Mouse (Mus musculus) kidney, postnatal 25 days (tissue): ENCODE measurements around the gene Lmo7.
A peak's percentile ranks its signal among the peaks of the same experiment; 100 is the strongest.

Experiments
- DNase-seq, 2 experiments: peaks; one replicate each; pipeline ENCODE4 v3.0.0; 2021; ENCODE audit warnings: mixed read lengths in 2 of 2

Lmo7 gene

GRCm38 (mm10) chr14:101780016-101780415 lies 50.3 kb downstream of the Lmo7 start:
- no peak for DNase-seq

- no peak for DNase-seq
These were observed 51.5 kb downstream of the Lmo7 start for GRCm38 (mm10) chr14:101781219-101781618.

DNA sequence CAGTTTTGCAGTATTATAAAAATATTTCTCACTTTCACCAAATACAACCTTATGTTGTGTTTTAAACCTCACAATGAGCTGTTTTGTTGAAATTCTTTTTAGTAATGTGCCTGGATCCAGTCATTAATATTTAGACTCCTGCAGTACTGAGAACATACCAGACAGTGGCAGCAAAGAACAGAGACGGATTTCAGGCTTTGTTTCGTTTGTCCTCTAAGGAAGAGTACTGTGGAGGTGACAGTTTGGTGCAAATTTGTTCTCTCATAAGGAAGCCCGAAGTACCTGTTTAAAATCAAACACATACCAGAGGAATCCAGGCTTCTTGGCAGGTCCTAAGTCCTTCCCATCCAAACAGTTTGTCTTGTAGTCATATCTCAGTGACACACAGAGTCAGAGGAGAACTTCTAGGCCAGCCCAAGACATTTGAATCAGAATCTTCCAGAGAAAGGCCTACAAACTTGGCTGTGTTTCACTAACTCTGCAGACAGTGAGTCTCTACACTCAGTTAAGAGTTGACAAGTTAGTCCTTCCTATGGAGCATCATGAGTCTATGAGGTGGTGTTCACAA lies 52.3 kb downstream of the Lmo7 start:
- peak in 1 of 2 experiments; percentile 55 for DNase-seq

DNA sequence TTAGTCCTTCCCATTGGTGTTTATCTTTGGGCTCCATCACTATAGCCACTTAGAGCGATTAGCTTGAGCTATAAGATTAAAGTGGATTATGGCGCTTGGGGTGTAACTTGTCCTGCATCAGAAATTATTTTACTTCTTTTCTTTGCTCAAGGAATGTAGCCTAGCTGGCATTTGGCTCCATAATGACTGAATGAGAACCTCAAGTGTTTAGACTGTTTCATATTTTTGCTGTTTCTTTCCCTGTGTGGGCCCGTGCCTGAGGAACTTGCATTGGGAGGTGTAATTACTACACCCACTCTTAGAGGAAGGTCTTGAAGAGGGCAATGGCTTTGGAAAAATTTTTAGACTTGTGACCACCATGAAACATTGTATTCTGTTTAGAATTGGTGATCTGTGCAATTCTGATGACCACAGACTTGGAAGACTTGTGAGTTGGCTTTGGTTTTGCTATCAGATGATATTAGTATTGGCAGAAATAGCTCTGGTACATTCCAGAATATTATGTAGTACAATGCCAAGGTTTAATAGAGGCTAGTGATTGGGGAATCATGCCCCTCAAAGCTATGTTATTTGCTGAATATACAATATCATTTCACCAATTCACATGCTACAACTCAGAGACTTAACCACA lies 54.7 kb downstream of the Lmo7 start:
- DNase-seq = no peak

DNA sequence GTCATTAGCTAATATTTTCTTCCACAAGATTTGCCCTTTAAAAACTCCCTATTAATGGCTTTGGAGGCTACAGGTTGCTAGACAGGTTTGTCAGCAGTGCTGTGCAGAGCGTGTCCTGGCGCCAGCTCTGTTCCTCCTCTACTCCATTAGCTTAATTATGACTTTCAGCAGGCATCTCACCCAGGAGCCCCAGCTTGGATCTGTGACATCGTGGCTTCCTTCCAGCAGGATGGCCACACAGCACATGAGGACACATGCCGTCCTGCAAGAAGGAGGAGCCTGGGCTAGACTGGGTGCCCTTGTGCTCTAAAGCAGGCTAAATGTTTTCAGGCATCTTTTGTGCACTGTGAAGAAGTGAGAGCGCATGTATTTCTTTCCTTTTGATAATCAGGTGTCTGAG lies 58.1 kb downstream of the Lmo7 start:
- peak; percentile 39 to 78 for DNase-seq

- no peak for DNase-seq
These were observed 58.7 kb downstream of the Lmo7 start for GRCm38 (mm10) chr14:101788475-101788874.

GRCm38 (mm10) chr14:101794553-101795177 lies 64.9 kb downstream of the Lmo7 start:
- no peak for DNase-seq

GRCm38 (mm10) chr14:101797930-101798500 lies 68.3 kb downstream of the Lmo7 start:
- no peak for DNase-seq

DNA sequence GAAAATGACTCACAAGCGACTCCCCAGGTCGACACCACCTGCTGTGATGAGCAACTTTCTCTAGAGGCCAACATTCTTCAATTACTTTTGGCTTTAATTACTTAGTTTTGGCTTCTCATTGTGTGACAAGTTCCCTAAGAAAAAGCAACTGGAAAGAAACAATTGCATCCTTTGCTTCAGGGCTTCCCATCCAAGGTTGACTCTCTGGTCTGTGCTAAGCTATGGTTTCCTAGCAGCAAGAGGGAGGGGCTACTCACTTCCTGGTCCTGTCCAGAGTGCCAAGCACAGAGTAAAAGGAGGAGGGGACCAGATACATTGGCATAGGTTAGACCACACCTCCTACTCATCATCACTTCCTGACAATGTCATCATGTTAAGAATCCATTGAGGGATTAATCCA lies 69.0 kb downstream of the Lmo7 start:
- DNase-seq = no peak

DNA sequence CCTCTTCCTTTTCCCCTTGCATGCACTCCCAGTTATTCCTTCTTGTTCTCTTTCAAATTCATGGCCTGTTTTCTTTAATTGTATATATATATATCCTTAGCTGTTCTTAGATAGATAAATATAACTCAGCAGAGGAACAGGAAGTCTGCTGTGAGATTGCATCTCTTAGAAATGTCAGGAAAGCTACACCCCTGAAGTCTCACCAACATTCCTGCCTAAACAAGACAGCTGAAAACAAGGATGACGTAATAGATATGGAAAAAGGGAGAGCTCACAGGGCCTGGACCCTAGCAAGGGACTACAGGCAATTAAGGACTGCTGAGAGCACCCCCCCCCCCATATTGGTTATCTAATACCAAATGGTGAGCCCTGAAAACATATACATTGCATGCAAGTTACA lies 71.9 kb downstream of the Lmo7 start:
- DNase-seq = no peak

- DNase-seq = no peak
These were observed 74.4 kb downstream of the Lmo7 start for GRCm38 (mm10) chr14:101804119-101804518.

- DNase-seq = no peak
These were observed 75.0 kb downstream of the Lmo7 start for GRCm38 (mm10) chr14:101804562-101805327.

DNA sequence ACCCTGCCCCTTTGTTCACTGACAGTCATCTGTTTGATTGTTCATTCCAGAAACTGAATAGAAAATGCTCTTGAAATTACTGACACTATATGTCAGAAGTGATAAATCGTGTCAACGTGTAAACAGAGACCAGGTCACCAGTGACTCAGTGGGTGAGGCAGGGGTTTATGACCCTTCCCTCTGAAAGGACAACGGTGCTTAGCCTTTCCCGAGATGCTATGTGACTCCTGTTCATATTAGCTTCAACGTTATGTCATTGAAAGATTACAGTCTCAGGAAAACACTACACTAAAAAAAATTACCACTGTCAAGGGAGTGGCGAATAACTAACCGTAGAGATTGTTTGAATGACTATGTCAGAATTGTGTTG lies 75.6 kb downstream of the Lmo7 start:
- no peak for DNase-seq

GRCm38 (mm10) chr14:101806058-101806457 lies 76.3 kb downstream of the Lmo7 start:
- no peak for DNase-seq

DNA sequence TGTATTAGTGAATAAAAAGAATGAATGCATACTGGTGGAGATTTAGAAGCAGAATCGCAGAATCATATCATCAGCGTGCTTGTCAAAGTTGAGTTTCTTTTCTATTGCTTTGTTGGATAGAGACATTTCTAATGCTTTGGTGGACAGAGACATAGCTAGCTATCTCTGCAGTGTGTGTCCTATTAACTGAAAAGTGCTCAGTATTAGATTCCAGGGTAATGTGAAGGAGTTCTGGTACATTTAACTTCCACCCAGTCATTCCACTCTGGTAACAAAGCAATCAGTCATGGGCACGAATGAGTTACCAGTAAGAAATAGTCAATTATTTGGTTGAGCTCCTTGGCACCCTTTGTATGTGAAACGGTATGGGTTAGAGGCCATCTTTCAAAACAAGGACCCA lies 76.8 kb downstream of the Lmo7 start:
- no peak for DNase-seq

GRCm38 (mm10) chr14:101816450-101816849 lies 86.7 kb downstream of the Lmo7 start:
- DNase-seq = no peak

GRCm38 (mm10) chr14:101822390-101822789 lies 92.6 kb downstream of the Lmo7 start:
- no peak for DNase-seq

- no peak for DNase-seq
These were observed 93.1 kb downstream of the Lmo7 start for GRCm38 (mm10) chr14:101822871-101823270.

- no peak for DNase-seq
These were observed 99.9 kb downstream of the Lmo7 start for GRCm38 (mm10) chr14:101829676-101830075.

DNA sequence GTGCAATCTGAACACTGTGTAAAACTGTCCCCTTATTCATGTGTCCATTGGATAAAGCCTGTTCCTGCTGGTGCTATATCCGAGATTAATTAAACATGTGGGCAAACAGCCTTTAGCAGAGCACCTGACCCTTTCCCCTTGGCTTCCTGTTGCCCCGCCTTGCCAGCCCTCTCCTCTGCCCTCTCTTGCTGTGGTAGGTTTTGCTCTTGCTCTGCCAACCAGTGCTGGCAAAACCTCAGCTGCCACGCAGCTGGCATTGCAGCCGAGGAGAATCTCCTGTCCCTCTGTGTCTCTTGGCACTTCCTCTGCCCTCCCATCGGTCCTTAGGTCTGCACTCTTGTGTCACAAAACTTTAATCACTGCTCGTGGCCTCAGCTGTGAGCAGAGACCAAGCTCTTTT lies 100.4 kb downstream of the Lmo7 start:
- peak; percentile 75 to 85 for DNase-seq

DNA sequence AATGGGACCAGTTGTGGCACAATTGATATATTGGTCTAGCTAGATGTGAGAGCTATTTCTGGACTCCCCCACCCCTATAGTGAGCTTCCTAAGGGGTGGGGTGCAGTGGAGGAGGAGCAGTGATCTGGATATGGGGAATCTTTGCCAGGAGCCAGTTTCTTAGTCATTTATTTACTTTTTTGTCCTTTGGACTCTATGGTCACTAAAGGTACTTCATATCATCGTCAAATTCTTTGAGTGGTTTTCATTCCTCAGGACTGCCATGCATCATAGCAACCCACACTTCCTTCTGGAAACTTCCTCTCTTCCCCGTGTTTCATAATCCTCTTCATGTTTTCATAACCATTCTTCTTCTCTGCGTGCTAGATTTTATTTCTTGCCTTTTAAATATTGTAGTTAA lies 104.4 kb downstream of the Lmo7 start:
- DNase-seq = no peak

DNA sequence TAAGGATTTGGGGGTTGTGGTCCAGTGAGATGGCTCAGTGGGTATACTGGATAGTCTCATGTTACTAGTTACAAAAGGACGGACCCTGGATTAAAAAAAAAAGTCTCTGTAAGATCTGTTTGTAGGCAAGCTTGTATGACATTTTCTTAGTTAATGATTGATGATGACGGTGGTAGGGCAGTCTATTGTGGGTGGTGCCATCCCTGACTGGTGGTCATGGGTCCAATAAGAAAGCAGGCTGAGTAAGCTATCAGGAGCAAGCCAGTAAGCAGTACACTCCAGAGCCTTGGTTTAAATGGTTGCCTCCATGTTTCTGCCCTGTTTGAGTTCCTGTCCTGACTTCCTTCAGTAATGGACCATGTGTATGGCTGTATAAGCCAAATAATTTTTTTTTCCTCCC lies 106.6 kb downstream of the Lmo7 start:
- DNase-seq = peak; percentile 21 to 71

- DNase-seq = no peak
These were observed 107.4 kb downstream of the Lmo7 start for GRCm38 (mm10) chr14:101837176-101837575.
